Mouse (Mus musculus): ENCODE measurements around the gene Stim2.

GRCm38 (mm10) chr5:54159156-54159793 is 161.0 kb downstream of the Stim2 start:
- no peak for TF ChIP-seq POLR2A (IDR thresholded peaks at IDR 0.05; ENCODE audit: borderline replicate concordance, extremely low read depth, insufficient read depth, insufficient read length, poor library complexity, severe bottlenecking)
- TF ChIP-seq CTCF (IDR thresholded peaks at IDR 0.05; ENCODE audit: borderline replicate concordance, extremely low read depth, insufficient read depth, insufficient read length) = no peak

Measured in brain, embryonic 14.5 days (tissue).